Mouse (Mus musculus): ENCODE measurements around the gene Adamtsl2. TPM values are rescaled to one million over a fixed set of nuclear protein-coding genes. Genes with fewer than 3 reads are reported as not detected.

The Adamtsl2 gene
- polyA plus RNA-seq, 1 experiment: not detected

DNA sequence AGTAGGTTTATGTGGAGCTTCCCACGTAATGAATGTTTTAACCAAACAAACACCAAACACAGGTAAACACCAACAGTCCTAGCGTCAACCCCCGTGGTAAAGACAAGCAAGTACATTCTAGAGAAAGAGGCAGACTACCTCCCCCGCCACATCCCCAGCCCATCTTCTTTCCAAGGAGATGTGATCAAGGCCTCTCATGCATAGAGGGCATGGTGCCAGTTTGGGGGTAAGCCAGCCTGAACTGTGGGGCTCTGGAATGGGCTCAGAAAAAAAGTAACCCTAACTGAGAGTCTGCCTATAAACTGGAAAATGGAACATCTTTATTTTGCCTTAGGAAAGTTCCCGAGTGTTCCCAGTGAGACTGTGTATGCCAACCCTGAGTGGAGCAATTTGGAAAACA, 56.8 kb downstream of the Adamtsl2 start:
- no peaks in the 10 kb centered on the region for H3K4me1 ChIP-seq (ENCODE audit: control insufficient read depth, insufficient read depth, low read length)
- no peaks in the 10 kb centered on the region for H3K27me3 ChIP-seq (ENCODE audit: control insufficient read depth, insufficient read depth, low read length, poor library complexity, severe bottlenecking)
- TF ChIP-seq EP300 (IDR thresholded peaks at IDR 0.05; ENCODE audit: insufficient read depth, low read depth, low read length): no peak
- no peak for TF ChIP-seq POLR2A (IDR thresholded peaks at IDR 0.05; ENCODE audit: insufficient read depth, low read length)
- no peak for TF ChIP-seq CTCF (IDR thresholded peaks at IDR 0.05; ENCODE audit: low read depth, low read length)
- no peaks in the 10 kb centered on the region for H3K36me3 ChIP-seq (ENCODE audit: control insufficient read depth, insufficient read depth, low read length, poor library complexity, severe bottlenecking)
- no peaks in the 10 kb centered on the region for H3K9me3 ChIP-seq (replicated peaks; ENCODE audit: control insufficient read depth, insufficient read depth, low read length, poor library complexity, severe bottlenecking)
- H3K9ac ChIP-seq (ENCODE audit: low read depth, poor library complexity, severe bottlenecking): no peak overlapping the region
- no peak overlapping the region for H3K27ac ChIP-seq (ENCODE audit: insufficient read depth, low read length)
- H3K4me3 ChIP-seq (ENCODE audit: low read depth, low read length): no peak overlapping the region

GRCm38 (mm10) chr2:27136336-27136735, 57.2 kb downstream of the Adamtsl2 start:
- TF ChIP-seq EP300 (IDR thresholded peaks at IDR 0.05; ENCODE audit: insufficient read depth, low read depth, low read length): no peak
- no peak for TF ChIP-seq POLR2A (IDR thresholded peaks at IDR 0.05; ENCODE audit: insufficient read depth, low read length)
- no peak for TF ChIP-seq CTCF (IDR thresholded peaks at IDR 0.05; ENCODE audit: low read depth, low read length)
- H3K27ac ChIP-seq (ENCODE audit: insufficient read depth, low read length): no peak overlapping the region
- no peak overlapping the region for H3K9ac ChIP-seq (ENCODE audit: low read depth, poor library complexity, severe bottlenecking)
- no peak overlapping the region for H3K4me3 ChIP-seq (ENCODE audit: low read depth, low read length)
- H3K4me1 ChIP-seq (ENCODE audit: control insufficient read depth, insufficient read depth, low read length): no peaks in the 10 kb centered on the region
- no peaks in the 10 kb centered on the region for H3K27me3 ChIP-seq (ENCODE audit: control insufficient read depth, insufficient read depth, low read length, poor library complexity, severe bottlenecking)
- H3K36me3 ChIP-seq (ENCODE audit: control insufficient read depth, insufficient read depth, low read length, poor library complexity, severe bottlenecking): no peaks in the 10 kb centered on the region
- H3K9me3 ChIP-seq (replicated peaks; ENCODE audit: control insufficient read depth, insufficient read depth, low read length, poor library complexity, severe bottlenecking): no peaks in the 10 kb centered on the region

GRCm38 (mm10) chr2:27136789-27137188, 57.6 kb downstream of the Adamtsl2 start:
- TF ChIP-seq POLR2A (IDR thresholded peaks at IDR 0.05; ENCODE audit: insufficient read depth, low read length) (no peak), CTCF (IDR thresholded peaks at IDR 0.05; ENCODE audit: low read depth, low read length) (no peak), EP300 (IDR thresholded peaks at IDR 0.05; ENCODE audit: insufficient read depth, low read depth, low read length) (no peak)
- Histone ChIP-seq H3K4me3 (ENCODE audit: low read depth, low read length) (no peak overlapping the region), H3K36me3 (ENCODE audit: control insufficient read depth, insufficient read depth, low read length, poor library complexity, severe bottlenecking) (no peaks in the 10 kb centered on the region), H3K9me3 (replicated peaks; ENCODE audit: control insufficient read depth, insufficient read depth, low read length, poor library complexity, severe bottlenecking) (no peaks in the 10 kb centered on the region), H3K27me3 (ENCODE audit: control insufficient read depth, insufficient read depth, low read length, poor library complexity, severe bottlenecking) (no peaks in the 10 kb centered on the region), H3K4me1 (ENCODE audit: control insufficient read depth, insufficient read depth, low read length) (no peaks in the 10 kb centered on the region), H3K27ac (ENCODE audit: insufficient read depth, low read length) (no peak overlapping the region), H3K9ac (ENCODE audit: low read depth, poor library complexity, severe bottlenecking) (no peak overlapping the region)

- TF ChIP-seq EP300 (IDR thresholded peaks at IDR 0.05; ENCODE audit: insufficient read depth, low read depth, low read length): no peak
- no peak for TF ChIP-seq CTCF (IDR thresholded peaks at IDR 0.05; ENCODE audit: low read depth, low read length)
- TF ChIP-seq POLR2A (IDR thresholded peaks at IDR 0.05; ENCODE audit: insufficient read depth, low read length): no peak
These were observed 59.2 kb downstream of the Adamtsl2 start for GRCm38 (mm10) chr2:27138356-27138755.

GRCm38 (mm10) chr2:27141950-27142693, 62.9 kb downstream of the Adamtsl2 start, which contains the start of gene Fam163b:
TSS of gene Fam163b (minus strand) at chr2:27142491.
- Histone ChIP-seq H3K27ac (ENCODE audit: insufficient read depth, low read length) (no peak within 1 kb of the TSS), H3K27me3 (ENCODE audit: control insufficient read depth, insufficient read depth, low read length, poor library complexity, severe bottlenecking) (no peaks in the 10 kb centered on the region), H3K9ac (ENCODE audit: low read depth, poor library complexity, severe bottlenecking) (peak within 1 kb of the TSS; percentile 58), H3K4me1 (ENCODE audit: control insufficient read depth, insufficient read depth, low read length) (no peaks in the 10 kb centered on the region), H3K36me3 (ENCODE audit: control insufficient read depth, insufficient read depth, low read length, poor library complexity, severe bottlenecking) (no peaks in the 10 kb centered on the region), H3K9me3 (replicated peaks; ENCODE audit: control insufficient read depth, insufficient read depth, low read length, poor library complexity, severe bottlenecking) (no peaks in the 10 kb centered on the region), H3K4me3 (ENCODE audit: low read depth, low read length) (peak within 1 kb of the TSS; percentile 73)
- TF ChIP-seq CTCF (IDR thresholded peaks at IDR 0.05; ENCODE audit: low read depth, low read length) (no peak), POLR2A (IDR thresholded peaks at IDR 0.05; ENCODE audit: insufficient read depth, low read length) (no peak), EP300 (IDR thresholded peaks at IDR 0.05; ENCODE audit: insufficient read depth, low read depth, low read length) (no peak)

More at GRCm38 (mm10) chr2:27138356-27138755, 59.2 kb downstream of the Adamtsl2 start:
- no peaks in the 10 kb centered on the region for H3K9me3 ChIP-seq (replicated peaks; ENCODE audit: control insufficient read depth, insufficient read depth, low read length, poor library complexity, severe bottlenecking)
- H3K9ac ChIP-seq (ENCODE audit: low read depth, poor library complexity, severe bottlenecking): no peak overlapping the region
- H3K4me1 ChIP-seq (ENCODE audit: control insufficient read depth, insufficient read depth, low read length): no peaks in the 10 kb centered on the region
- H3K36me3 ChIP-seq (ENCODE audit: control insufficient read depth, insufficient read depth, low read length, poor library complexity, severe bottlenecking): no peaks in the 10 kb centered on the region
- no peak overlapping the region for H3K4me3 ChIP-seq (ENCODE audit: low read depth, low read length)
- no peak overlapping the region for H3K27ac ChIP-seq (ENCODE audit: insufficient read depth, low read length)
- no peaks in the 10 kb centered on the region for H3K27me3 ChIP-seq (ENCODE audit: control insufficient read depth, insufficient read depth, low read length, poor library complexity, severe bottlenecking)

- TF ChIP-seq CTCF (IDR thresholded peaks at IDR 0.05; ENCODE audit: low read depth, low read length): no peak
- no peak for TF ChIP-seq EP300 (IDR thresholded peaks at IDR 0.05; ENCODE audit: insufficient read depth, low read depth, low read length)
- TF ChIP-seq POLR2A (IDR thresholded peaks at IDR 0.05; ENCODE audit: insufficient read depth, low read length): no peak
- Histone ChIP-seq H3K27ac (ENCODE audit: insufficient read depth, low read length) (no peak overlapping the region), H3K9me3 (replicated peaks; ENCODE audit: control insufficient read depth, insufficient read depth, low read length, poor library complexity, severe bottlenecking) (no peaks in the 10 kb centered on the region), H3K27me3 (ENCODE audit: control insufficient read depth, insufficient read depth, low read length, poor library complexity, severe bottlenecking) (no peaks in the 10 kb centered on the region), H3K9ac (ENCODE audit: low read depth, poor library complexity, severe bottlenecking) (no peak overlapping the region), H3K4me3 (ENCODE audit: low read depth, low read length) (no peak overlapping the region), H3K4me1 (ENCODE audit: control insufficient read depth, insufficient read depth, low read length) (no peaks in the 10 kb centered on the region), H3K36me3 (ENCODE audit: control insufficient read depth, insufficient read depth, low read length, poor library complexity, severe bottlenecking) (no peaks in the 10 kb centered on the region)
These were observed 65.8 kb downstream of the Adamtsl2 start for GRCm38 (mm10) chr2:27144957-27145356.
